Mouse (Mus musculus): ENCODE data around the gene Gm5868. TPM values are rescaled to one million over a fixed set of nuclear protein-coding genes. Genes with fewer than 3 reads are reported as not detected.

The Gm5868 gene
- polyA plus RNA-seq, 1 experiment, result not detected

DNA sequence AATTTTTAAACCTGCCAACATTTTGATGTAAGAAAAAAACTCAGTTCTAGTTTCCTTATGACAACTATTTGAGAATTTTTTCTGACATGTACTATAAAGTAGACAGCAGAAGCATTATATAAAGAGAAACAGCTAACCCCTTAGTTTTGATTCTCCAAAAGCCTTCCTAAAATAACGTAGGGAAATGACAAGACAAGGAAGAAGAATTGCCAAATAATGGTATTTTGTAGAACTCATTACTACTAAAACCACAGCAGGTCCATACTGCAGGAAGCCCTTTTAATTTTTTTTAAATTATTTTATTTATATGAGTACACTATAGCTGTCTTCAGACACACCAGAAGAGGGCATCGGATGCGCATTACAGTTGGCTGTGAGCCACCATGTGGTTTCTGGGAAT is 36.1 kb downstream of the Gm5868 start:
- TF ChIP-seq CTCF (IDR thresholded peaks at IDR 0.05; ENCODE audit: extremely low read depth, insufficient read depth, insufficient read length, insufficient replicate concordance) (no peak), POLR2A (IDR thresholded peaks at IDR 0.05; ENCODE audit: low read depth, low read length) (no peak)
- no peak for DNase-seq (ENCODE audit: low read depth in 1 of 2, low spot score in 2 of 2)
- Histone ChIP-seq H3K4me3 (ENCODE audit: extremely low read depth, insufficient read depth, insufficient read length) (no peak overlapping the region), H3K27me3 (ENCODE audit: control insufficient read depth, insufficient read depth, low read length) (no peaks in the 10 kb centered on the region), H3K27ac (ENCODE audit: insufficient read depth, low read length) (no peak overlapping the region), H3K36me3 (ENCODE audit: control insufficient read depth, insufficient read depth, low read length) (no peaks in the 10 kb centered on the region; the same call in 1 of the 2 replicates), H3K4me1 (ENCODE audit: control insufficient read depth, insufficient read depth, insufficient read length) (no peaks in the 10 kb centered on the region)
- 90% methylated on average over 3 of the region's 3 CpGs for WGBS

Other genes starting within 250 kb of the Gm5868 start
- gene Corin, start 83.1 kb downstream of the Gm5868 start, polyA plus RNA-seq (2012; rRNA removed), result 0.02 and 0.06 TPM in 2 replicates
- gene Nfxl1, start 27.9 kb downstream of the Gm5868 start, polyA plus RNA-seq (2012; rRNA removed), result 2.9 and 3.6 TPM in 2 replicates
- gene Zar1, start 6.3 kb downstream of the Gm5868 start, polyA plus RNA-seq (2012; rRNA removed), result not detected in 2 replicates
- 0.04 and 0.18 TPM in 2 replicates for gene Cnga1, start 56.7 kb upstream of the Gm5868 start, polyA plus RNA-seq (2012; rRNA removed)
- gene Nipal1, start 60.2 kb upstream of the Gm5868 start, polyA plus RNA-seq (2012; rRNA removed), result 0.11 and 0.26 TPM in 2 replicates
- gene Txk, start 165.2 kb upstream of the Gm5868 start, polyA plus RNA-seq (2012; rRNA removed), result 4.2 TPM in 2 replicates